Mouse (Mus musculus): ENCODE measurements around the gene Slc51a. TPM values are rescaled to one million over a fixed set of nuclear protein-coding genes. Genes with fewer than 3 reads are reported as not detected.

The Slc51a gene
- total RNA-seq, 2 experiments from 2014 or later: 4.2 to 5.5 TPM

- DNase-seq: peak; percentile 93
Observed at GRCm38 (mm10) chr16:32430474-32431046, 57.1 kb downstream of the Slc51a start, which contains the start of gene Pcyt1a. TSS of gene Pcyt1a (plus strand) at chr16:32430921.

- DNase-seq: no peak
Observed at GRCm38 (mm10) chr16:32427506-32427905, 60.2 kb downstream of the Slc51a start.

Other genes starting within 250 kb of the Slc51a start
- 10 to 100 TPM; 16.6 to 18.4 TPM for gene Fbxo45, start 240.7 kb downstream of the Slc51a start, total RNA-seq (2021)
- gene Wdr53, start 240.7 kb downstream of the Slc51a start, total RNA-seq (2021): 1 to 10 TPM; 8.0 to 8.5 TPM
- gene Smco1, start 216.4 kb downstream of the Slc51a start, total RNA-seq (2021): 1 to 10 TPM; 2.1 to 2.9 TPM
- gene Rnf168, start 210.4 kb downstream of the Slc51a start, total RNA-seq (2021): 10 to 100 TPM; 22.2 to 23.6 TPM
- gene Ubxn7, start 155.6 kb downstream of the Slc51a start, total RNA-seq (2021): 10 to 100 TPM; 34.7 to 35.6 TPM
- not detected for gene Tm4sf19, start 87.4 kb downstream of the Slc51a start, total RNA-seq (2021)
- 1 to 10 TPM; 8.0 to 8.7 TPM for gene Tctex1d2, start 68.2 kb downstream of the Slc51a start, total RNA-seq (2021)
- 10 to 100 TPM; 90.4 to 97.4 TPM for gene Pcyt1a, start 57.0 kb downstream of the Slc51a start, total RNA-seq (2021)
- gene Zdhhc19, start 8.4 kb upstream of the Slc51a start, total RNA-seq (2021): under 1 TPM in 1 of 2 experiments, not detected in 1; 0.24 TPM
- 100 to 1,000 TPM; 139 to 148 TPM for gene Tfrc, start 121.0 kb upstream of the Slc51a start, total RNA-seq (2021)
- gene Tnk2, start 156.0 kb upstream of the Slc51a start, total RNA-seq (2021): 10 to 100 TPM; 38.4 to 49.9 TPM
- not detected for gene Muc4, start 248.0 kb upstream of the Slc51a start, total RNA-seq (2021)